Mouse (Mus musculus): ENCODE data around the gene Jund. TPM values are rescaled to one million over a fixed set of nuclear protein-coding genes. Genes with fewer than 3 reads are reported as not detected.

The Jund gene
- total RNA-seq, 2 experiments from 2014 or later, result 165 to 181 TPM

GRCm38 (mm10) chr8:70679404-70679803, 19.3 kb upstream of the Jund start:
- no peak for TF ChIP-seq CTCF (conservative IDR thresholded peaks at IDR 0.05)
- Histone ChIP-seq H3K4me3 (no peak overlapping the region), H3K27ac (no peak overlapping the region)
- no peak for DNase-seq (ENCODE audit: low spot score in 2 of 2)

GRCm38 (mm10) chr8:70680039-70680438, 18.7 kb upstream of the Jund start:
- Histone ChIP-seq H3K27ac (no peak overlapping the region), H3K4me3 (no peak overlapping the region)
- TF ChIP-seq CTCF (conservative IDR thresholded peaks at IDR 0.05), result no peak
- no peak for DNase-seq (ENCODE audit: low spot score in 2 of 2)

GRCm38 (mm10) chr8:70681410-70681809, 17.3 kb upstream of the Jund start:
- Histone ChIP-seq H3K4me3 (no peak overlapping the region), H3K27ac (no peak overlapping the region)
- TF ChIP-seq CTCF (conservative IDR thresholded peaks at IDR 0.05), result no peak
- no peak for DNase-seq (ENCODE audit: low spot score in 2 of 2)

- H3K4me3 ChIP-seq, result no peak overlapping the region
- no peak for DNase-seq (ENCODE audit: low spot score in 2 of 2)
- H3K27ac ChIP-seq, result peak overlapping the region; percentile 59; the same call in 1 of the 2 replicates
- peak; percentile 11; the same call in 1 of the 2 replicates for TF ChIP-seq CTCF (conservative IDR thresholded peaks at IDR 0.05)
These were observed 16.6 kb upstream of the Jund start for GRCm38 (mm10) chr8:70682193-70682592.

- Histone ChIP-seq H3K4me3 (no peak overlapping the region), H3K27ac (no peak overlapping the region)
- DNase-seq (ENCODE audit: low spot score in 2 of 2), result no peak
- no peak for TF ChIP-seq CTCF (conservative IDR thresholded peaks at IDR 0.05)
These were observed 16.1 kb upstream of the Jund start for GRCm38 (mm10) chr8:70682692-70683091.

GRCm38 (mm10) chr8:70684291-70684690, 14.5 kb upstream of the Jund start:
- no peak overlapping the region for H3K4me3 ChIP-seq
- TF ChIP-seq CTCF (conservative IDR thresholded peaks at IDR 0.05), result no peak
- peak overlapping the region; percentile 87 for H3K27ac ChIP-seq
- peak; percentile 60 to 85 for DNase-seq (ENCODE audit: low spot score in 2 of 2)

GRCm38 (mm10) chr8:70687576-70687975, 11.2 kb upstream of the Jund start:
- no peak overlapping the region for H3K4me3 ChIP-seq
- no peak for DNase-seq (ENCODE audit: low spot score in 2 of 2)
- no peak overlapping the region for H3K27ac ChIP-seq
- TF ChIP-seq CTCF (conservative IDR thresholded peaks at IDR 0.05), result no peak

- no peak for TF ChIP-seq CTCF (conservative IDR thresholded peaks at IDR 0.05)
- DNase-seq (ENCODE audit: low spot score in 2 of 2), result no peak
- Histone ChIP-seq H3K4me3 (no peak overlapping the region), H3K27ac (no peak overlapping the region)
These were observed 10.6 kb upstream of the Jund start for GRCm38 (mm10) chr8:70688136-70688535.

- DNase-seq (ENCODE audit: low spot score in 2 of 2), result no peak
- H3K4me3 ChIP-seq, result no peak overlapping the region
- no peak overlapping the region for H3K27ac ChIP-seq
- TF ChIP-seq CTCF (conservative IDR thresholded peaks at IDR 0.05), result no peak
These were observed 8.8 kb upstream of the Jund start for GRCm38 (mm10) chr8:70689892-70690390.

- no peak for TF ChIP-seq CTCF (conservative IDR thresholded peaks at IDR 0.05)
- no peak for DNase-seq (ENCODE audit: low spot score in 2 of 2)
- H3K4me3 ChIP-seq, result no peak overlapping the region
- H3K27ac ChIP-seq, result no peak overlapping the region
These were observed 7.5 kb upstream of the Jund start for GRCm38 (mm10) chr8:70691230-70691629.

- peak overlapping the region; percentile 30; the same call in 1 of the 2 replicates for H3K4me3 ChIP-seq
- TF ChIP-seq CTCF (conservative IDR thresholded peaks at IDR 0.05), result no peak
- peak overlapping the region; percentile 33; the same call in 1 of the 2 replicates for H3K27ac ChIP-seq
- DNase-seq (ENCODE audit: low spot score in 2 of 2), result no peak
These were observed 7.0 kb upstream of the Jund start for GRCm38 (mm10) chr8:70691727-70692231.

GRCm38 (mm10) chr8:70693636-70694035, 5.1 kb upstream of the Jund start:
- TF ChIP-seq CTCF (conservative IDR thresholded peaks at IDR 0.05), result no peak
- no peak overlapping the region for H3K4me3 ChIP-seq

GRCm38 (mm10) chr8:70695318-70696018, 3.3 kb upstream of the Jund start:
- H3K4me3 ChIP-seq, result no peak overlapping the region
- TF ChIP-seq CTCF (conservative IDR thresholded peaks at IDR 0.05), result no peak
- H3K27ac ChIP-seq, result peak overlapping the region; percentile 100; the same call in 1 of the 2 replicates
- DNase-seq (ENCODE audit: low spot score in 2 of 2), result no peak

More at GRCm38 (mm10) chr8:70693636-70694035, 5.1 kb upstream of the Jund start:
- DNase-seq (ENCODE audit: low spot score in 2 of 2), result no peak
- H3K27ac ChIP-seq, result no peak overlapping the region

Measured in layer of hippocampus, adult 2 months (tissue).